Mouse (Mus musculus) telencephalon, adult 2 months (tissue): ENCODE data around the gene Slc7a14.

Experiments used
- DNase-seq: peaks from one replicate; pipeline ENCODE4 v3.0.0-alpha.2; 2011; ENCODE audit warnings: low read depth, low spot score

Gene Slc7a14

GRCm38 (mm10) chr3:31261418-31262014, 48.7 kb downstream of the Slc7a14 start:
- no peak for DNase-seq

- DNase-seq = no peak
Measured at GRCm38 (mm10) chr3:31260964-31261346, 49.2 kb downstream of the Slc7a14 start.

GRCm38 (mm10) chr3:31260329-31260963, 49.7 kb downstream of the Slc7a14 start:
- DNase-seq = no peak

GRCm38 (mm10) chr3:31259553-31260255, 50.5 kb downstream of the Slc7a14 start:
- no peak for DNase-seq

GRCm38 (mm10) chr3:31254427-31254826, 55.8 kb downstream of the Slc7a14 start:
- peak; percentile 83 for DNase-seq

- no peak for DNase-seq
Measured at GRCm38 (mm10) chr3:31253862-31254261, 56.3 kb downstream of the Slc7a14 start.

- DNase-seq = no peak
Measured at GRCm38 (mm10) chr3:31252566-31252965, 57.6 kb downstream of the Slc7a14 start.

GRCm38 (mm10) chr3:31243478-31243877, 66.7 kb downstream of the Slc7a14 start:
- DNase-seq = no peak

GRCm38 (mm10) chr3:31240840-31241239, 69.3 kb downstream of the Slc7a14 start:
- DNase-seq = no peak

- DNase-seq = no peak
Measured at GRCm38 (mm10) chr3:31239645-31240044, 70.5 kb downstream of the Slc7a14 start.

GRCm38 (mm10) chr3:31237936-31238335, 72.2 kb downstream of the Slc7a14 start:
- no peak for DNase-seq

GRCm38 (mm10) chr3:31236146-31236545, 74.0 kb downstream of the Slc7a14 start:
- no peak for DNase-seq

GRCm38 (mm10) chr3:31234356-31234755, 75.8 kb downstream of the Slc7a14 start:
- DNase-seq = no peak

GRCm38 (mm10) chr3:31233746-31234312, 76.3 kb downstream of the Slc7a14 start:
- DNase-seq = no peak

- DNase-seq = no peak
Measured at GRCm38 (mm10) chr3:31229281-31229680, 80.9 kb downstream of the Slc7a14 start.

- DNase-seq = no peak
Measured at GRCm38 (mm10) chr3:31228487-31228886, 81.7 kb downstream of the Slc7a14 start.

GRCm38 (mm10) chr3:31223551-31223950, 86.6 kb downstream of the Slc7a14 start:
- DNase-seq = no peak

- DNase-seq = no peak
Measured at GRCm38 (mm10) chr3:31220040-31220439, 90.1 kb downstream of the Slc7a14 start.

- peak; percentile 81 for DNase-seq
Measured at GRCm38 (mm10) chr3:31219483-31219882, 90.7 kb downstream of the Slc7a14 start.

GRCm38 (mm10) chr3:31217523-31217922, 92.7 kb downstream of the Slc7a14 start:
- DNase-seq = no peak

- DNase-seq = peak; percentile 56
Measured at GRCm38 (mm10) chr3:31213802-31214201, 96.4 kb downstream of the Slc7a14 start.

GRCm38 (mm10) chr3:31212205-31213038, 97.8 kb downstream of the Slc7a14 start:
- no peak for DNase-seq
